Mouse (Mus musculus): ENCODE results near the gene Fitm1. TPM values are rescaled to one million over a fixed set of nuclear protein-coding genes. Genes with fewer than 3 reads are reported as not detected.

The Fitm1 gene
- polyA plus RNA-seq, 1 experiment from 2014 or later, result 107 TPM

DNA sequence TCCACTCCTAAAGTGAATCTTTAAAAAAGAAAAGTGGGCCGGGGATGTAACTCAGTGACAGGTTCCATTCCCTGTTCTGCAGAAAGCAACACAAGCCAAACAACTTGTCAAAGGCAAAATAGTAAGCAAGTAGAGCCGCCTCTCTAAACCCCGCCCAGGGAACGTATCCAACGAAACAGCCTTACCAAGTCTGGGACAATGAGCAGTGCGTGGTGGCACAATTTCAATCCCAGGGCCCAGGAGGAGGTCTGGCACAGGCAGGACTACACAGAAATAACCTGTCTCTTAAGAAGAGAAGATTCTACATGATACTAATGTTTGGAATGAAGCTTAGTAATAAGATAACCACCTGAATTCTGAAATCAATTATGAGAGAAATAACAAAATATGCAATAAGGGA, 25.2 kb upstream of the Fitm1 start:
- Histone ChIP-seq H3K36me3 (ENCODE audit: control insufficient read depth, insufficient read depth, low read length) (peaks cover 8% of the 10 kb centered on the region; the same call in 1 of the 2 replicates), H3K4me2 (no peak overlapping the region), H3K9ac (ENCODE audit: low read depth, low read length) (no peak overlapping the region), H3K4me1 (ENCODE audit: control insufficient read depth, insufficient read depth, low read length) (no peaks in the 10 kb centered on the region), H3K27me3 (ENCODE audit: control insufficient read depth, insufficient read depth, low read length) (no peaks in the 10 kb centered on the region), H3K4me3 (ENCODE audit: low read depth, low read length) (no peak overlapping the region), H3K27ac (ENCODE audit: low read depth, low read length) (no peak overlapping the region), H3K9me3 (replicated peaks; ENCODE audit: control insufficient read depth, low read length) (no peaks in the 10 kb centered on the region)
- 88% methylated on average over 6 of the region's 6 CpGs for WGBS (ENCODE audit: insufficient replicate concordance)
- no peak for ATAC-seq (replicated peaks; ENCODE audit: insufficient number of reproducible peaks, low FRiP score, low TSS enrichment)

DNA sequence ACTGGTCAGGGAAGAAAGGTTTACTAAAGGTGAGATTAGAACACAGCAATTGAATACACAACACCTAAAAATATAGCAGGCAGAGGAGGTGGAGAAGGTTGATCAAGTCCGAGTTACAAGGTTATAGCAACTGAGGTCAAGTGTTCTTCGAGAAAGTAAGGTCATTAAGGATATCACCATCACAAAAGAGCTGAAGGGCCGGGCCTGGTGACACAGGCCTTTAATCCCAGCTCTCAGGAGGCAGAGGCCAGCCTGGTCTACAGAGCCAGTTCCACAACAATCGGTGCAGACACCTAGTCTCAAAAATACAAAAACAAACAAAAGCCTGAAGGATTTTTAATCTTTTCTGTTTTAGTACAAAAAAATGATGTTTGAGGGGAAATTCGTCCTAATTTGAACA, 24.1 kb upstream of the Fitm1 start:
- H3K36me3 ChIP-seq (ENCODE audit: control insufficient read depth, insufficient read depth, low read length), result peaks cover 4% of the 10 kb centered on the region; the same call in 1 of the 2 replicates
- H3K4me3 ChIP-seq (ENCODE audit: low read depth, low read length), result no peak overlapping the region
- H3K4me1 ChIP-seq (ENCODE audit: control insufficient read depth, insufficient read depth, low read length), result no peaks in the 10 kb centered on the region
- no peak overlapping the region for H3K27ac ChIP-seq (ENCODE audit: low read depth, low read length)
- H3K27me3 ChIP-seq (ENCODE audit: control insufficient read depth, insufficient read depth, low read length), result no peaks in the 10 kb centered on the region
- no peak for ATAC-seq (replicated peaks; ENCODE audit: insufficient number of reproducible peaks, low FRiP score, low TSS enrichment)
- no peak overlapping the region for H3K9ac ChIP-seq (ENCODE audit: low read depth, low read length)
- WGBS (ENCODE audit: insufficient replicate concordance), result 67% methylated on average over 5 of the region's 5 CpGs
- no peak overlapping the region for H3K4me2 ChIP-seq
- H3K9me3 ChIP-seq (replicated peaks; ENCODE audit: control insufficient read depth, low read length), result no peaks in the 10 kb centered on the region

DNA sequence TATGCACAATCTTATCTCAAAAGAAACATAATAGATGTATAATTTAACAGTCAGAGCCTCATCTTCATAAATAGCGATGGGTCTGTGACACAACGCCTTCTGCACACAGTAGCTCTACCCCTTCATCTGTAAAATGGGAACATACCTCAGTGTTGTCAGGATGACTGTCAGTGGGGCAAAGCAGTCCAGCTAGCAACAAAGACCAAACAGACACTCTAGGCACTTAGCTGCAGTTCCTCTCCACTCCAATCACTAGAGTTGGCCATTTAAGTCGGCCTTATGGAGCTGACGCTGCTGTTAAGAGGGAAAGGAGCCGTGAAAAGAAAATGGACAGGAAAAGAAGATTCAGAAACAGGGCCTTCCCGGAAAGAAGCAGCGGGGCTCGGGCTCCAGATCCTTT, 23.6 kb upstream of the Fitm1 start:
- peaks cover 4% of the 10 kb centered on the region; the same call in 1 of the 2 replicates for H3K36me3 ChIP-seq (ENCODE audit: control insufficient read depth, insufficient read depth, low read length)
- H3K27me3 ChIP-seq (ENCODE audit: control insufficient read depth, insufficient read depth, low read length), result no peaks in the 10 kb centered on the region
- no peak overlapping the region for H3K4me3 ChIP-seq (ENCODE audit: low read depth, low read length)
- no peaks in the 10 kb centered on the region for H3K9me3 ChIP-seq (replicated peaks; ENCODE audit: control insufficient read depth, low read length)
- no peak overlapping the region for H3K9ac ChIP-seq (ENCODE audit: low read depth, low read length)
- no peaks in the 10 kb centered on the region for H3K4me1 ChIP-seq (ENCODE audit: control insufficient read depth, insufficient read depth, low read length)
- H3K27ac ChIP-seq (ENCODE audit: low read depth, low read length), result no peak overlapping the region
- ATAC-seq (replicated peaks; ENCODE audit: insufficient number of reproducible peaks, low FRiP score, low TSS enrichment), result no peak
- H3K4me2 ChIP-seq, result no peak overlapping the region
- WGBS (ENCODE audit: insufficient replicate concordance), result 82% methylated on average over 8 of the region's 8 CpGs

DNA sequence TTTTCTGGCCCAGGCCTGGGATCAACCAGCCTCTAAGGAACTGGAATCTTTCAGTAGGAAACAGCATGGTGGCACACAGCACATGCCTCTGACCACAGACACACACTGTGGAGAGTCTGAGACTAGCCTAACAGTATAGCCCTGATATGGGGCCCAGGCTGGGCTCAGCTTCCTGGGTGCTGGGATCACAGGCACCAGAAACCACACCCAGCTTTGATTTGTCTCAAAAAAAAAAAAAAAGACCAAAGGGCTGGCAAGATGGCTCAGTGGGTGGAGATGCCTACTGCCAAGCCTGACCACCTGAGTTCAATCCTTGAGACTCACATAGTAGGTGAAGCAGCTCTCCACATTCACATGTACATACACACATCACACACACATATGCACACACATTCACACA, 20.8 kb upstream of the Fitm1 start:
- no peak for ATAC-seq (replicated peaks; ENCODE audit: insufficient number of reproducible peaks, low FRiP score, low TSS enrichment)
- Histone ChIP-seq H3K9me3 (replicated peaks; ENCODE audit: control insufficient read depth, low read length) (no peaks in the 10 kb centered on the region), H3K27ac (ENCODE audit: low read depth, low read length) (no peak overlapping the region), H3K4me2 (no peak overlapping the region), H3K4me1 (ENCODE audit: control insufficient read depth, insufficient read depth, low read length) (no peaks in the 10 kb centered on the region; the same call in 1 of the 2 replicates), H3K36me3 (ENCODE audit: control insufficient read depth, insufficient read depth, low read length) (no peaks in the 10 kb centered on the region), H3K4me3 (ENCODE audit: low read depth, low read length) (no peak overlapping the region), H3K9ac (ENCODE audit: low read depth, low read length) (no peak overlapping the region), H3K27me3 (ENCODE audit: control insufficient read depth, insufficient read depth, low read length) (no peaks in the 10 kb centered on the region)

DNA sequence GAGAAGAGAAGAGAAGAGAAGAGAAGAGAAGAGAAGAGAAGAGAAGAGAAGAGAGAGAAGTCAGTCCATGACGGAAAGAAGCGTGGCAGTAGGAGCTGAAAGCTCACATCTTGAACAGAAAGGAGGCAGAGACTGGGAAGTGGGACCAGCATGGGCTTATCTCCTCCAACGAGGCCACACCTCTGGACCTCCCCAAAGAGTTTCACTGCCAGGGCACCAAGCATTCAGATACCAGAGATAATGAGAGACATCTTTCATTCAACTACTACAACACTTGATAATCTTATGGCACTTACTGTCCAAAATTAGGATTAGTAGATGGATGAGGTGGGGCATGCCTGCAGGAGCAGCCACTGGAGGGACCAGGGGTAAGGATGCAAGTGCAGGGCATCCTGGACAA, 19.6 kb upstream of the Fitm1 start:
- H3K27me3 ChIP-seq (ENCODE audit: control insufficient read depth, insufficient read depth, low read length), result no peaks in the 10 kb centered on the region
- no peaks in the 10 kb centered on the region for H3K36me3 ChIP-seq (ENCODE audit: control insufficient read depth, insufficient read depth, low read length)
- ATAC-seq (replicated peaks; ENCODE audit: insufficient number of reproducible peaks, low FRiP score, low TSS enrichment), result no peak
- H3K9ac ChIP-seq (ENCODE audit: low read depth, low read length), result no peak overlapping the region
- H3K27ac ChIP-seq (ENCODE audit: low read depth, low read length), result no peak overlapping the region
- H3K4me1 ChIP-seq (ENCODE audit: control insufficient read depth, insufficient read depth, low read length), result no peaks in the 10 kb centered on the region; the same call in 1 of the 2 replicates
- H3K4me2 ChIP-seq, result no peak overlapping the region
- no peak overlapping the region for H3K4me3 ChIP-seq (ENCODE audit: low read depth, low read length)
- H3K9me3 ChIP-seq (replicated peaks; ENCODE audit: control insufficient read depth, low read length), result no peaks in the 10 kb centered on the region
- WGBS (ENCODE audit: insufficient replicate concordance), result 59% methylated on average over 3 of the region's 3 CpGs

DNA sequence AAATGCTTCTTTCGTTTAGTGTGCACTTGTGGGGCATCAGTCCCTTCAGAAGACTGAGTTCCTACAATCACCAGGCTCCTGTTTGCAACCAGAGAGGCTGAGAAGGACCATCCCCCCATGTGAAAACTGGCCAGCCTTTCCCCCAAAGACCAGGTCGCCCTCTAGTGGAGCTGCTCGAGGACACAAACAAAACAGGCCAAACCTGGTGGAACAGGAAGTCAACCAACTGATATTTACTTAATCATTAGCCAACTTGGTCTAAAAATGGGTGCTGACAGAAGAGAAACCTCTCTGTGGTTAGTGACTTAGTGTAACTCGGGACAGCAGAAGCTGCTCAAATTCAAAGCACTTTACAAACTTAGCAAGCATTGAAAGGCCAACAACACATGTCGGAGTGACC, 18.4 kb upstream of the Fitm1 start:
- Histone ChIP-seq H3K27ac (ENCODE audit: low read depth, low read length) (no peak overlapping the region), H3K36me3 (ENCODE audit: control insufficient read depth, insufficient read depth, low read length) (no peaks in the 10 kb centered on the region), H3K9me3 (replicated peaks; ENCODE audit: control insufficient read depth, low read length) (no peaks in the 10 kb centered on the region), H3K4me2 (no peak overlapping the region), H3K27me3 (ENCODE audit: control insufficient read depth, insufficient read depth, low read length) (no peaks in the 10 kb centered on the region), H3K4me3 (ENCODE audit: low read depth, low read length) (no peak overlapping the region), H3K9ac (ENCODE audit: low read depth, low read length) (no peak overlapping the region), H3K4me1 (ENCODE audit: control insufficient read depth, insufficient read depth, low read length) (peaks cover 10% of the 10 kb centered on the region)
- 23% methylated on average over 5 of the region's 5 CpGs for WGBS (ENCODE audit: insufficient replicate concordance)
- no peak for ATAC-seq (replicated peaks; ENCODE audit: insufficient number of reproducible peaks, low FRiP score, low TSS enrichment)

DNA sequence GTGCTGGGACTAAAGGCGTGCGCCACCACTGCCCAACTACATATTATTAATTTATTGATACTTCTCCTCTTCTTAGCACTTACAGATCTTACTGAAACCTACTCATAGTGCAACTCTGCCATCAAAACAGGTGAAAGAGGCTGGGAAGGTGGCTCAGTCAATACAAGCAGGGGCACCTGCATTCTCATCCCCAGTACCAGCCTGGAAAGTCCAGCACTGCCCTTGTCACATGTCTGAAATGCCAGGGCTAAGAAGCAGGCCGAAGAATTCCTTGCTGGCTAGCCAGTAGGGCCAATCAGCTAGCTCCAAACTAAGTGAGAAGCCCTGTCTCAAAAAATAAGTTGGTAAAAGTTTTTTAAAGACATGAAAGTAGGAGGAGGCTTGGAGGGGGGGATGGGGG, 17.8 kb upstream of the Fitm1 start:
- Histone ChIP-seq H3K4me1 (ENCODE audit: control insufficient read depth, insufficient read depth, low read length) (peaks cover 13% of the 10 kb centered on the region), H3K9me3 (replicated peaks; ENCODE audit: control insufficient read depth, low read length) (no peaks in the 10 kb centered on the region), H3K27ac (ENCODE audit: low read depth, low read length) (no peak overlapping the region), H3K4me3 (ENCODE audit: low read depth, low read length) (no peak overlapping the region), H3K36me3 (ENCODE audit: control insufficient read depth, insufficient read depth, low read length) (no peaks in the 10 kb centered on the region), H3K9ac (ENCODE audit: low read depth, low read length) (no peak overlapping the region), H3K4me2 (no peak overlapping the region), H3K27me3 (ENCODE audit: control insufficient read depth, insufficient read depth, low read length) (no peaks in the 10 kb centered on the region)
- 84% methylated on average over 3 of the region's 3 CpGs for WGBS (ENCODE audit: insufficient replicate concordance)
- no peak for ATAC-seq (replicated peaks; ENCODE audit: insufficient number of reproducible peaks, low FRiP score, low TSS enrichment)

DNA sequence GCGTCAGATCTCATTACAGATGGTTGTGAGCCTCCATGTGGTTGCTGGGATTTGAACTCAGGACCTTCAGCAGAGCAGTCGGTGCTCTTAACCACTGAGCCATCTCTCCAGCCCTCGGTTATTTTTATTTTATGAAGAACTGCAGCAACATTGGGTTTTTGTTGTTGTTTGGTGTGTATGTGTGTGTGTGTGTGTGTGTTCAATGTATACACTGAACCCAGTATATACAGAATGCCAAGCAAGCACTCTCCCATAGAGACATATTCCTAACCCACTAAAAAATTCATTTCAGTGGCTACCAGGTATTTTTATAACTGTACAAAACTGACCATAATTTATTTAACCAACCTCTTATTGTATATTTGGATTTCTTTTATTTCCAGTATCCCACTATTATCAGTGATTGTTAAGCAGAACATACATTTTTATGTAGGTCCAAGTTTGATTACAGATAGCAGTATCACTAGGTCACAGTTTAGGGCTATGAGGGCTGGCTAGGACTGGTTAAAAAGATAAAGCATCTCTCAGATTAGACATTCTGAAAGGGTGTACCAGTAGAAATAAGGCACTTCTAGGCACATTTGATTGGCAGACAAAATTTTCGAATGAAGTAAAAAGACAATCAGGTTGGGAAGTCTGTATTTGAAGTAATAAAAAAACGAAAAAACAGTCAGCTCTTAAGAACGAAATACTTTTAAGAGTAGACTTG, 16.5 kb upstream of the Fitm1 start:
- Histone ChIP-seq H3K9me3 (replicated peaks; ENCODE audit: control insufficient read depth, low read length) (no peaks in the 10 kb centered on the region), H3K9ac (ENCODE audit: low read depth, low read length) (no peak overlapping the region), H3K36me3 (ENCODE audit: control insufficient read depth, insufficient read depth, low read length) (no peaks in the 10 kb centered on the region), H3K4me2 (peak overlapping the region; percentile 70), H3K4me1 (ENCODE audit: control insufficient read depth, insufficient read depth, low read length) (peaks cover 13% of the 10 kb centered on the region), H3K4me3 (ENCODE audit: low read depth, low read length) (peak overlapping the region; percentile 65), H3K27me3 (ENCODE audit: control insufficient read depth, insufficient read depth, low read length) (no peaks in the 10 kb centered on the region), H3K27ac (ENCODE audit: low read depth, low read length) (peak overlapping the region; percentile 98; the same call in 1 of the 2 replicates)
- ATAC-seq (replicated peaks; ENCODE audit: insufficient number of reproducible peaks, low FRiP score, low TSS enrichment), result no peak
- WGBS (ENCODE audit: insufficient replicate concordance), result 56% methylated on average over 6 of the region's 6 CpGs

DNA sequence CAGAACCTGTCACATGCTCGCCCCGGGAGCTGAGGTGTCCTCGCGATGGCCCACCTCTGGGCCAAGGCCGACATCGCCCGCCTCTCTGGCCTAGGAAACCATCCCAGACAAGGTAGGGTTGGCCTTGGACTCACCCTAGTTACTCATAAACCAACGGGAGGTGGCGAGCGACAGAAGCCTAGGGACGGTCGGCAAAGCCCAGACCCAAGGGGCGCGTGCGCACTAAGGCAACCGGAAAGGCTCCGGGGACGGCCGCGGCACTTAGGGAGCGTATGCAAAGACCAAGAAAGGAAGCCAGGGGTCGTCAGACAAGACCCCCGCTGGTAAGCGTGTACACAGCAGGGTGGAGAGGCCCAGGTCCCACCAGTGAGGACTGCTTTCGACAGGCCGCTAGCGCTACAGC, 15.6 kb upstream of the Fitm1 start, which contains the start of gene Dcaf11:
Gene Dcaf11 (plus strand): TSS at position 208 of the 403 bp plus-strand sequence.
- Histone ChIP-seq H3K4me3 (ENCODE audit: low read depth, low read length) (peak within 1 kb of the TSS; percentile 65), H3K27ac (ENCODE audit: low read depth, low read length) (peak within 1 kb of the TSS; percentile 98), H3K4me2 (peak within 1 kb of the TSS; percentile 70), H3K27me3 (ENCODE audit: control insufficient read depth, insufficient read depth, low read length) (no peaks in the 10 kb centered on the region), H3K9ac (ENCODE audit: low read depth, low read length) (peak within 1 kb of the TSS; percentile 84), H3K9me3 (replicated peaks; ENCODE audit: control insufficient read depth, low read length) (no peaks in the 10 kb centered on the region), H3K36me3 (ENCODE audit: control insufficient read depth, insufficient read depth, low read length) (peaks cover 4% of the 10 kb centered on the region; the same call in 1 of the 2 replicates), H3K4me1 (ENCODE audit: control insufficient read depth, insufficient read depth, low read length) (peaks cover 13% of the 10 kb centered on the region)
- 0% methylated on average over 27 of the region's 27 CpGs for WGBS (ENCODE audit: insufficient replicate concordance)
- ATAC-seq (replicated peaks; ENCODE audit: insufficient number of reproducible peaks, low FRiP score, low TSS enrichment), result peak; percentile 85
